24 mouse cellular contexts compared by ENCODE assay signal in the genomic region with DNA sequence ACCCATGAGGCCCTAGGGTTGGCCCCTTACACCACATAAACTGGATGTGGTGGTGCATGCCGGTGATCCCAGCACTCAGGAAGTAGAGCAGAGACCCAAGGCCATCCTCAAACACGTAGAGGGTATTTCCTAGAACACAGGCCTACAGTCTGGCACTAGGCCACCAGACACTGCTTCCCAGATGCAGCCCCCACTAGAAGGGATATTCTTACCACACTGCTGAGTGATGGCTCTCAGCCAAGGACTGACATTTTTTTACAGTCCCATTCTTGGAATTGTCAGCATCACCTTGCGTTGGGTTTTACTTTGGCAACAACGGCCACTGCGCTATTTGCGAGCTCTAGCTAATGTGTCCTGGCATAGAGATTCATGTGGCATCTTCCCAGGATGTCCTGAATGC. TPM values are rescaled to one million over a fixed set of nuclear protein-coding genes. Genes with fewer than 3 reads are reported as not detected.
DNase-seq lines count a peak whose midpoint lies in the region; ATAC-seq lines count a peak whose summit lies in the region.
"Had no signal": no experiment of that assay in that cellular context is flagged by ENCODE, and none has a peak within 500 bp of the region (broad histone marks: within the 10 kb centered on the region; RNA-seq: fewer than 3 reads in every experiment).

No protein-coding gene starts in this region.

- no peak overlapping the region for H3K27ac ChIP-seq in heart, embryonic 16.5 days (ENCODE audit: low read length)
- H3K27ac ChIP-seq: kidney, postnatal 0 days; layer of hippocampus, adult 2 months; liver, embryonic 15.5 days; macrophage had no signal

- no peaks in the 10 kb centered on the region for H3K36me3 ChIP-seq in heart, embryonic 16.5 days (ENCODE audit: control insufficient read depth, insufficient read depth)
- H3K36me3 ChIP-seq: liver, embryonic 15.5 days had no signal

- no peak overlapping the region for H3K9ac ChIP-seq in heart, embryonic 16.5 days (ENCODE audit: low read length)
- H3K9ac ChIP-seq: liver, embryonic 15.5 days had no signal

- H3K9me3 ChIP-seq in heart, embryonic 16.5 days (replicated peaks; ENCODE audit: control insufficient read depth, low read length), result no peaks in the 10 kb centered on the region
- H3K9me3 ChIP-seq: liver, embryonic 15.5 days had no signal

- WGBS in heart, embryonic 16.5 days, result 32% methylated on average over 6 of the region's 6 CpGs

- H3K27me3 ChIP-seq in heart, embryonic 16.5 days (ENCODE audit: control insufficient read depth, insufficient read depth, low read length), result no peaks in the 10 kb centered on the region
- H3K27me3 ChIP-seq: liver, embryonic 15.5 days had no signal

- ATAC-seq in heart, embryonic 16.5 days (replicated peaks; ENCODE audit: extremely low read depth, insufficient read depth, low FRiP score), result peak; percentile 63; the same call in 1 of the 2 replicates
- ATAC-seq: intestine, embryonic 16.5 days had no signal

- H3K4me1 ChIP-seq in heart, embryonic 16.5 days (ENCODE audit: control insufficient read depth, insufficient read depth, low read length), result peaks cover 7% of the 10 kb centered on the region
- H3K4me1 ChIP-seq: liver, embryonic 15.5 days had no signal

- DNase-seq in heart, adult 8-10 months (ENCODE audit: low spot score), result no peak
- peak; percentile 34 to 60 for DNase-seq in left cerebral cortex, postnatal 14 days (ENCODE audit: low spot score in 2 of 2)
- no peak for DNase-seq in left cerebral cortex, adult 11 months (ENCODE audit: low spot score)
- DNase-seq in right cerebral cortex, postnatal 14 days, result peak; percentile 38
- DNase-seq in right cerebral cortex, postnatal 4 days, result no peak
- DNase-seq in retina, postnatal 1 day, result no peak
- DNase-seq: adrenal gland, postnatal 25 days; cerebellum, adult 9-11 months; embryo, embryonic 11 days had no signal

- intact Hi-C loops in left cerebral cortex, postnatal 14 days (cut with DNase I), result no loop called here

- no peak overlapping the region for H3K4me3 ChIP-seq in heart, embryonic 16.5 days (ENCODE audit: low read length)
- H3K4me3 ChIP-seq: layer of hippocampus, adult 2 months; liver, embryonic 15.5 days had no signal

- no peak overlapping the region for H3K4me2 ChIP-seq in heart, embryonic 16.5 days (ENCODE audit: low read depth, low read length)
- H3K4me2 ChIP-seq: liver, embryonic 15.5 days; midbrain, embryonic 11.5 days had no signal

RNA-seq across cellular contexts. Expression of gene Erich6b, which starts 18.9 kb away (rescaled TPM):
- polyA plus RNA-seq in heart, embryonic 16.5 days (2015; fragmentation: Nextera tagmentation; extraction: Ambion mirVana), result not detected in 2 replicates
- total RNA-seq in heart, adult 8-10 months (2022), result not detected
- total RNA-seq in left cerebral cortex, postnatal 14 days (2021), result not detected
- total RNA-seq: adrenal gland, postnatal 25 days; ES-E14; gastrocnemius, adult 18-20 months; heart, postnatal 25 days; layer of hippocampus, adult 2 months; left cerebral cortex, adult 18-20 months had no signal
- polyA plus RNA-seq: forebrain, embryonic 16.5 days; gonadal fat pad, adult 2 months; intestine, embryonic 16.5 days; limb, embryonic 14.5 days; liver, embryonic 15.5 days; macrophage; midbrain, embryonic 11.5 days; stomach, embryonic 16.5 days had no signal

Comparison
In these comparisons a context has a peak if more than half of its experiments do, and no peak if none do; other contexts are left out.
1. DNase-seq: peak in left cerebral cortex, postnatal 14 days (2 of 2) and right cerebral cortex, postnatal 14 days (single experiment); none in heart, adult 8-10 months (single experiment), left cerebral cortex, adult 11 months (single experiment), right cerebral cortex, postnatal 4 days (single experiment) and retina, postnatal 1 day (single experiment).